Mouse (Mus musculus): ENCODE results near the gene Rin3.

The Rin3 gene

DNA sequence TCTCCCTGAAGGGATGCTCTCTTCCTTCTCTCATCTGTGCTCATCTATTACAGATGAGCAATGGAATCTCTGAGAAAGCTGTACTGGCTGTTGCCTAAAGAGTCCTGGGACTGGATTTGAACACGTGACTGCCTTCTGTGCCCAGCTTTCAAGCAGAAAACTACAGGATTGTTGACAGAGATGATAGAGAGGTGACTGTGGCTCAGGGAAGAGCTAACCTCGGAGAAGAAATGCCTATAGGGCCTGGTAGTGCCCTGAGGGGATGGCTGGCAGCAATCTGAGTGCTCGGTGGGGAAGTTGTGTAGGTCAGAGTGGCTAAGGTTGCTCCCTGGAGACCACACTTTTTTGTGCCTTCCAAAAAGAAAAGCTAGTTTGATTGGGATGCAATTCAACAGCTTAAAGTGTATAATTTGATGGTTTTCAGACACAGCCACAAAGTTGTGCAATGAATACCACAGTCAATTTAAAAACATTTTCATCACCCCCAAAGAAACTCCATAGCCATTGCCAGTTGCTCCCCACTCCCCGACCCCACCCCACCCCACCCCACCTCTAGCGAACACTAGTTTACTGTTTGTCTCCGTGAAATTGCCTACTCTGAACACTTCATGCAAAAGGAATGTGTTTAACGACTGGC lies 1.9 kb upstream of the Rin3 start:
- no peak for DNase-seq (ENCODE audit: low spot score in 2 of 2)

DNA sequence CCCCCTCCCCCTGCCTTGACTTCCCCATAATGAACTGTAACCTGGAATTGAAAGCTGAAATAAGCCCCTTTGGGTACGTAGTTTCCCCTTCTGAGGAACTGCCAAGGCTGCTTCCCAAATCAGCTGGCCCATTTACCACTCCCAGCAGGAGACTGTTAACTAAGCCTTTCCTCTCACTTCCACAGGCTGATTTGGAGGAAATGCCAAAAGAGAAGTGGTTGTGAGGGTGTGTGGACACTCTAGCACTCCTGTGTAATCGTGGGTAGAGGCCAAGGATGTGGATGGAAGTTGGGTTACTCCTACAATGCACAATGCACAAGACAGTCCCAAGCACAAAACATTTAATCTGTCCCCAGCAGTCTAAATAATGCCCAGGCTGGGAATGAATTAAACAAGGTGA lies 722 bp upstream of the Rin3 start:
- no peak for DNase-seq (ENCODE audit: low spot score in 2 of 2)

DNA sequence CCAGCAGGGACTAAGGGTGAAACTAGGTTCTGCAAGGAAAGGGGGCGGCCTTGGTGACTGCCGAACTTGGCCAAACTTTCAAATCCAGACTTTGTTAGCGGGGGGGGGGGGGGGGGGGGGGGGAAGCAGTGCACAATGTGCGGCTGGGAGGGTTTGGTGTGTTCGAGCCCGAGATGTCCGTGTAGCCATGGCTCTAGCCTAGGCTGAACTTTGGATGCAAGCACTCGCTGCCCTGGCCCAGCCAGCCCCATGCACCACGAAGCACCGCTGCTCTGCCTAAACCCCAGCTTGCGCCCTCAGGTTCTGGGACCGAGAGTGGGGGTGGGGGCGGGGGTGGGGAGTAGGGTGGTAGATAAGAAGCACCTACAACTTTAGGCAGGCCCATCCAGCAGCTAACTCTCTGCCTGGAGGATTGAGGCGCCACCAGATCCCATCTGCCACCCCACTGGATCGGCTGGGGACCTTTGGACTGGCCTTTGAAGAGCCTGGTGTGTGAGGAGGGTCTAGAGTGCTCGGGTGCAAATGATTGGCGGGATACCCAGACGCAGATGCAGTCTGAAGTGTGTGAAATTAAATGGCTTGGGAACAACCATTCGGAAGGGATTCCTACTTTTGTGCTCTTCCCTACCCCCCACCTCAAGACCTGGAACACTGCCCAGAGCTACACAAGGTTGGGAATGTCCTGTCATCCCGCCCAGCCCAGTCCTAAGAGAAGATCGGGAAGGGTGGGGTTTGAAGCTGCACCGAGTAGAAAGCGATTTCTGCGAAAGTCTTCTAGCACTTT lies 827 bp downstream of the Rin3 start:
- DNase-seq (ENCODE audit: low spot score in 2 of 2): no peak

DNA sequence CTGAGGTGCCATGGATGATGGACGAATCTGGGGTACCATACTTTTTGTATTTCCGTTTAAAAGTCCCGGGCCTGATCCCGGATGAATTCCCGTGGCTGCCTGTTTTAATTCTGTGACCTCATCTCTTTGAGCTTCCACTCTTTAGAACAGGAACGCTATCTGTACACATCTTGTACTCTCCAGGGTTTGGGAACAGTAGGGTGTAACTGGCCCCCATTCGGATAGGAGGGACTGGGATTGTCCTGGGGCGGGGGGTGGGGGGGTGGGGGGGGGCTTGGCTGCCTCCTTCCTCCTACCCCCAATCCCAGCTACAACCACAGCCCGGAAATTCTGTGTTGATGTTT lies 1.4 kb downstream of the Rin3 start:
- no peak for DNase-seq (ENCODE audit: low spot score in 2 of 2)

DNA sequence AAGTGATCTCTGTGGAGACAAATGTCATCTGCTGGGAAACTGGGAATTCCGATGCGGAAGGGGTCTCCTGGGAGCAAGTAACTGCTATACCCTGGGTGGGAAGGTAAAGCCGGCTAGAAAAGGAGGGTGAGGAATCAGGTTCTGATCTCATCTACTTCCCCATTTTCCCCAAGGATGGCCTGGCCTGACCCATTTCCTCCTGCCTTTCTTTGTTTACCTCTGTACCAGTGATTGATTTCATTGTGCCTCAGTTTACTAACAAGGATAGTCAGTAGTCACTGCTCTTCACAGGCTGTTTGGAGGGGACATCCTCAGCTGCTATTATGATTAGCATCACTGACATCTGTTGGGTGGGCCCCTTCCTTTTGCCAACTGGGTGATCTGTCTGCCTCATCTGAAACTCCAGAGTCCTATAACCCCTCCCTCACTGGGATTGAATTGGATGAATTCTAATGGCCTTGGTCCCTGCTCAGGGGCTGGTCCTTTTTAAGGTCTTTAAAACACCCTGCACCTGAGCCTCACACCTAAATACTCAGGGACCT lies 1.8 kb downstream of the Rin3 start:
- no peak for DNase-seq (ENCODE audit: low spot score in 2 of 2)

DNA sequence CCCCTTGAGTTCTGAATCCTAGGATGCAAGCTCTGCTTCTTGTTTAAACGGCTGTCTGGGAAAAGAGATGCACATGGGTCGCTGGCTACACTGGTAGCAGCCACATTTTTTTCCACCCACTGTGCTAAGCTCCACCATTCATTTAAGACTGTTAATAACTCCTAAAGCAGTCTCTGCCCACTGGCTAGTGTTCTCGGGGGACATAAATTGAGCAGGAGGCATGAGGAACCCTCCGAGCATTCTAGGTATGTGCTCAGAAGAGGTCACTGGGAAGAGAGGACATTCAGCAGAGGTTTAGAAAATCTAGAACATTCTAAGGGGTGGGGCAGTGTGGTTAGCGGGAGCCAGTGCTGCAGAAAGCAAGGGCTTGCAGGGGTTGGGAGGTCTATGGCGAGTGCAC lies 2.5 kb downstream of the Rin3 start:
- DNase-seq (ENCODE audit: low spot score in 2 of 2): no peak

DNA sequence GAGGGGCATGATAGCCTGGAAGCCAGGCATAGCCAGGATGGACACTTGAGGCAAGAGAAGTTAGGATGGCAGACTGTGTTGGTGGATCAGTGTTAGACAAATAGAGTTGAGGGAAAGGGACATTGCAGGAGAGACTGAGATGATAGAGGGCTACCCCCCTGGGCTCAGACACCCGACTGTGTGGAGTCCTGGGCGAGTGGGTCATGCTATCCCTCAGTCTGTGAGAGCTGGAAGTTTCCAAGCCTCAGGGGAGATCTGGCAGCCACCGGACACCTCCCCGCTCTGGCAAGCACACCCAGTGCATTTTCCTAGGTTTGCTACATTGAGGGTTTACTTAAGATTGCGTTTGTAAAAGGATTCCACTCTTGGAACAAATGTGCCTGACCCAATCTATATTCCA lies 2.9 kb downstream of the Rin3 start:
- no peak for DNase-seq (ENCODE audit: low spot score in 2 of 2)

DNA sequence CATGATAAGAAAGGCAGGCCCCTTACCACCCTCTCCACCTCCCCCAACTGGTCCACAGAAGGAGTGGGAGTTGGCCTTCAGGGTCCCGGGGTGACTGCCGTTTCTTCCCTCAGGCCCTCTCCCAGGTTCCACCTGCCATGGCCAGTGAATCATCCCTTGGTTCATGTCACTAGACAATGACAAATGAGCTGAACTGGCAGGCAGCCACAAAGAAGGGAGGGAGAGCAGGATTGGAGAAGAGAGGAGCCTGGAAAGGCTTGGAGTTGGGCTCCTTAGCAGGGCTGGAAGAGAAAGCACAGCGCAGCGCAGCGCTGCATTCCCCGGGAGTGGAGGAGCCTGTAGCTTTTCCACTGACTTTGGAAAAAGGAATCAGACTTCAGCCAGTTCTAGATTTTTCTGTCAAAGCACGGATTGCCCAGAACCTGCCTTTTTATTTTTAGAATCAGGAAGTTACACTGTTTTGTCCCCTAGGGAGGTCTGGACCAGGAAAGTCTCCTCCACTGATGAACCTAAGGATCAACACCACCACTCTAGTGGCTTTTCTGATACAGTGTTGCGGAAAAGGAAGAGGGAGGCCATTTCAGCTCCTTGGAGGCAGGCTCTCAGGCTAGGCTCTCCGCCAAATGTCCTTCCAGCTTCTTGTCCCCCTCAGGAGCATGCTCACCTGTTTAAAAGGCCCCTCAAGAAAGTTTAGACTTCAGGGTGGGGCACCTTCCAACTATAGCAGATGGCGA lies 4.0 kb downstream of the Rin3 start:
- no peak for DNase-seq (ENCODE audit: low spot score in 2 of 2)

DNA sequence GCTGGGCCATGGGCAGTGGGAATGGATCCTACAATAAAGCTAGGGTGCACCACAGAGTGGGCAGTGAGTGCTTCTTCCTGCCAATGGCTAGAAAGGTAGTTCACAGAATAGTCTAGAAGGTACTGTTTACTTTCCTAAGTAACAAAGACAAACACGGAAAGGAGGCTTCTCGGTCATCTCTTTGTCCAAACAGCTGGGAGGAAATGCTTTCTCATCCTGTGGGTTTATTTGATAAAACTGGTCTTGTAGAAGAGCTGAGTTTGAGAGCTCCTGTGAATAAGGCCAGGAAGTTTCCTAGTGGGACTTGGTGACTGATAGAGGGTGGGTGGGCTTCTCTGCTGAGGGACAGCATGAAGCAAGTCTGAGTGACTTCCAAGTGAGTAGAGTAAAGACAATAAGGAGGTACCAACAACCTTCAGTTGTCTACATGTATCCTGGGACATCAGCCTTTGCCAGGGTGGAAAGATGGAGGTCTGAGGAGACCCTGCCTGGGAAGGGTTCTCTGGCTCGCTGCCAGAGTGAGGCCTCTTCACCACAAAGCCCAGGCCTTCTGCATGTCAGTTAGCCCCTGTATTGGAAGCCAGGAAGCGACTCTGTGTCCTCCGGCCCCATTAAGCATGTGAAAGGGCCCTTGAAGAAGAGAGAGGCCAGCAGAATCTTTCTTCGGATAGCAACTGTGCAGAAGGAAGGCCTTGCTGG lies 5.2 kb downstream of the Rin3 start:
- DNase-seq (ENCODE audit: low spot score in 2 of 2): no peak

DNA sequence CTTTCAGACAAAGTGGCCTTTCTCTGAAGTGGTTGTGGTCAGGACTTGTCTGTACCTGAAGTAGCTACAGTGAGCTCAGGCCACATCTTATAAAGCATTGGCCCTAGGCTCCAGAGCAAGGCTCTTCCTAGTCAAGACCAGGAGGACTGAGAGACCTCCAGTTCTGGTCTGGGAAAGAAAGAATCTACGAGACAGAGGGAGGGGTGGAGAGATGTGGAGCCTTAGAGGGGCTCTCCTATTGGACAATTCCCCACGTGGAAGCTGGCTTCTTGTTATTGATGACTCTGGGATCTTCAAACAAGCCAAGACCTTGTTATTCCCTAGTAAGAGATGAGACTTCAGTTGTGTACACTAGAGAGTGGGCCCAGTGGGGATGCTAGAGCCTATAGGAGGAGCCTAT lies 6.0 kb downstream of the Rin3 start:
- no peak for DNase-seq (ENCODE audit: low spot score in 2 of 2)

DNA sequence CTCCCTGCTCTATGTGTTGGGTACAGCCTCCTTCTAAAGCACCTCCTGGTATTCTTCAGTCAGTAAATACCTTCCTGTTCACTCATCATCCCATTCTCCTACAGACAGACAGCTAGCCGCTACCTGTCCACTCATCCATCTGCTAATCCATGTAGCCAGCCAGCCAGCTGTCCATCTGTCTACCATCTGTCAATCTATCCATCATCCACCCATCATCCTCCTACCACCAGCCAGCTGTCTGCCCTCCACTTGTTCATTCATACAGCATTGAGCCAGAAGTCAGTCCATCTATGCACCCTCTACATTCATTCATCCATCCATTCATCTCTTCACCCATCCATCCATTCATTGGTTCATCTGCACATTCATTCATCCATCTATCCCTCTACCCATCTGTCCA lies 6.7 kb downstream of the Rin3 start:
- no peak for DNase-seq (ENCODE audit: low spot score in 2 of 2)

DNA sequence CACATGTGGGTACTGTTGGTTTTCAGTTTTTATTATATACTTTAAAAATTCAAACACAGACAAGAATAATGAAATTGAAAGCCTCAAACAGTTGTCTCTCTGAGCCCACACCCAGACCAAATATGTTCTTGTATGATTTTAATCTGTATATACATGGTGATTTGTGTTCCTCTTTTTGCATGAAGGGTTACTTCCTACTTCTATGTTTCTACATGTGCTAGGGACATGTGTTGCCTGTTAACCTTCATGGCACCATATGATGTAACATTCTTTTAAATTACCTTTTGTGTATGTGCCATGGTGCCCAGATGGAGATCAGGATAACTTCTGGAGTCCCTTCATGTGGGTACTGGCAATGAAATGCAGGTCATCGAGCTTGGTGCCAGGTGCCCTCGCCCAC lies 7.8 kb downstream of the Rin3 start:
- DNase-seq (ENCODE audit: low spot score in 2 of 2): no peak

DNA sequence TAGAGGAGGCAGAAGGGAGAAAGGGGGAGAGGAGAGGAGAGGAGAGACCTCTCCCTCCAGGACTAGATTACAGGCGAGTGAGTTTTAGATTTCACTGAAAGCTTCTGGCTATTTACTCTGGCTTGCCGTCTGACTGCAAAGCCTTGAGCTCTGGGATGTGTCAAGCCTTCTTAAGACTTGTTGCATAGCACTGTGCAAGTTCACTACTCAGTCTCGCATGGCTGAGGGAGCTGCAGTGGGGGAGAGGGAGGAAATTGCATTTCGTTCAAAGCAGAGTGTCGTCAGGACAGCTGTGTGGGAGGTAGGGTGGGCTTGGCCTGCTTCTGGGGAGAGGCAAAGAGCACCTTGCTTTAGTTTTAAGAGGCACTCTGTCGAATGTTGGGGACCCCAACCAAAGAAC lies 8.8 kb downstream of the Rin3 start:
- no peak for DNase-seq (ENCODE audit: low spot score in 2 of 2)

DNA sequence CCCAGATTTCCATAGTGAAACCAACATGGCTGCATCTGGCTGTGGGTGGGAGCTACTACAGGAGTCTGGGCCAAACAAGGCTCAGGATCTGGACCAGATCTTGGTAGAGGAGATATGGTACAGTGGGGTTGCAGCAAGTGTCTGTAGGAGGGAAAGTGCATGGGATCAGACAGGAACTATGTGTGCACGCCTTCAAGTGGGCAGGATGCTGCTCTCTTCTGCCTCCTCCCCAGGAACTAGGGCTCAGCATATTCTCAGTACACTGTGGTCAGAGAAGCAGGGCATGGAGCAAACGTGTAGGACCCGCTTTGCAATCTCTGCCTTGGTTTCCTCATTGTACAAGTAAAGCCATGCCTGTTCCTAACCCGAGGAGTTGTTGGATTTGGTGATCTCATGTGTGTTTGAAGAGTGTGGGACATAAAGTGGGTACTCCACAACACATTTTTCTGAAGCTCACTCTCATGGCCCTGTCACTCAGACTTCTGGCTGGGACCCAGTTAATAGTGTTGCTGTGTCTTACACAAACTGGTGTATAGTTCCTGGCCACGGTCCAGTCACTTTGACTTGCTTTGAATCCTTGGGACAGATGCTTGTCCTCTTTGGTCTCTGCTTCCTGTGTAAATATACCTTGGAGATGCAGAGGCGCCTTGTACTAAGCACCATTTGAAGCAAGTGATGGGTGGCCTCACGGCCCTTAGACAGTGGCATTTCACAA lies 9.8 kb downstream of the Rin3 start:
- DNase-seq (ENCODE audit: low spot score in 2 of 2): no peak

DNA sequence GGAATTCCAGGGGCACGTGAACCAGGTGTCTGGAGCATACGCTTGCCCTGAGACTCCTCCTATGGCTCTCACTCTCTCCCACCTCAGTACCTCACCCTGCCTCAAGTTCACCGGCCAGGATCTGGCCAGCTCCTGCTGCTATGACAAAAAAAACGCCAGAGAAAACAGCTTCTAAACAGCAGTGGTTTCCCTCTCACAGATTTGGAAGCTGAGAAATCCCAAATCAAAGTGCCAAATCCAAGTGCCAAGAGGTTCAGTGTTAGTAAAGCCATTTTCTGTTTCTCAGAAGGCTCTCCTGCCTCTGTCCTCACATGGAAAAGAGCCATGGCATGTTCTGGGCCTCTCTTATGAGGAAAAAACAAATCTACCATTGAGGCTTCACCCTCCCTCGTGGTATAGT lies 11.8 kb downstream of the Rin3 start:
- no peak for DNase-seq (ENCODE audit: low spot score in 2 of 2)

DNA sequence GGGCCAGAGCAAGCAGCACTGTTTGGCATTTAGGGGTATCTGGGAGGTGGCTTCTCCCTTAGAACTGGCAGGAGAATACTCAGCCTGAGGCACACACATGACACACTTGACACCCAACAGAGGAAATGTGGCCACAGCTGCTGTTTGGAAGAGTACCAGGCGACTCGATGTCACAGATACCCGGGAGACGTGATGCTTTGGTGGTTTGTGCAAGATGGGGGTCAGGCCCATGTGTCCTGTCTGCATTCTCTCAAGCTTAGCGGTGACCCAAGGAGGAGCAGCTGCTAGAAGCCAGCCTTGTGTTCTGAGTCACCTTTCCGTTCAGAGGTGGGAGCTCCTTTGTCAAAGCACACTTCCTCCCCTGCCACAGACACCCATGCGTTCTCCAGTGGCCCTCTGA lies 12.4 kb downstream of the Rin3 start:
- DNase-seq (ENCODE audit: low spot score in 2 of 2): no peak

DNA sequence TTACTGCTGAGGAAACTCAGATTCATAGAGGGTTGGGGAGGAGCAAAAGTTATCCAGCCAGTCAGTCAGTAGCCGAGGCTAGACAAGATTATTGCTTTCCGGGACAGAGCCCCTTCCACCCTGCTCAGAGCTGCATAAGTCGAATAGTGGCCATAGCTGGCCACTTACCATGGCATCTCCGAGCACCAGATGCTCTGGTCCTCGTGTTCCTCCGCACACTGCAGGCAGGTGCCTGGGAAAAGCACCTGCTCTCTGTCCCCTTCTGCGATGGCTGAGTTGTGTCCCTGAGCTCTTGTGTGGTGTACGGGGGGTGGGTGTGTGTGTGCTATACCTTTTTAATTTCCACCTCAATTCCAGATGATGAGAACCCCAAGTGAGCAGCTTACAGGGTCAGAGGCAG lies 12.8 kb downstream of the Rin3 start:
- DNase-seq (ENCODE audit: low spot score in 2 of 2): no peak

DNA sequence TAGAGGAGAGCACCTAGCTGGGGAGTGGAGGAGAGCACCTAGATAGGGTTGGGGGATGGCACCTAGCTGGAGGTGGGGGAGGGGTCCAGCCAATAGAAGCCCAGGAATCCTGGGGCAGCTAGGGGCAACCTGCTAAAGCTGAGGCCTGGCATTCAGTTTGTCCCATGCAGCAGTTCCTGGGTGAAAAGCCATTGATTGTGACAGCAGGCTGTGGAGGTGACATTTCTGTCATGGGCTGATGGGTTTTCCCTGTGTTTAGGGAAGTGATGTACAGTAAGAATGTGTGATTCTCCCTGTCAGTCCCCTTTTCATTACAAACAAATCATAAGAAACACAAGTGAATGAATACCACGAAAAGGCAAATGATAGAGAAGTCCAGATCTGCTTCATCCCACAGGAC lies 13.5 kb downstream of the Rin3 start:
- no peak for DNase-seq (ENCODE audit: low spot score in 2 of 2)

DNA sequence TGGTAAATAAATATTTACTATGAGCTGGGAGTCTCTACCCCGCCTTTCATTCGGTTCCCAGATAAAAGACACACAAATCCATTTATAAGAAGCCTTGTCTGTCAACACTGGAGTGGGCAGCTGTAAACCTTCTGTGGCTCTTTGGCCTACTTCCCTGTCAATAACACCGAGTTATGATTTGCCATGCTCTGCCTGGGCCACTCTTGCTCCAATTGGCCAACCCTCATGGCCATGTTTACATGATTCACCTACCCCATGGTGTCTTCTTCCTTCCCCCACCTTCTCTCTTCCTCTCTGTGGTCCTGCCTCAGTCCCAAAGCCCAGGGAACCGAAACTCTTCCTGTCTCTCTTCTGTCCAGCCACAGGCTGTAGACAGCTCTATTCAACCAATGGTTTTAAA lies 14.1 kb downstream of the Rin3 start:
- no peak for DNase-seq (ENCODE audit: low spot score in 2 of 2)

DNA sequence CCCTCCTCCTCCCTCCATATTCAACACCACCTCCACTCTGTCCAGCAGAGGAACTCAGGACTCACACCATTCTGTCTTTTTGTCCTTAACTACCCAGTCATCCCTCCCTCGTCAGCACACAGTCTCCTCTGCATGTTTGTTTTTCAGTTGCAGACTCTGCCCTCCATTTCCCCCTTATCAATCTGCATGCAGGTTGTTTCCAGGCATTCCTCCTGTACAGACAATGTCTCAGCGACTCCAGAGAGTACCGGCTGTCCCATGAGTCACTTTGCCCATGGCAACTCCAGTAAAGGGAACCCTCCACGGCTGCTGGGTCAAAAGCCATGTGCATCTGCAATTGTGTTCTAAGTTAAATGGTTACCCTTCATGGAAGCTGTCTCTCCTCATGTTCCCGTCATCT lies 16.4 kb downstream of the Rin3 start:
- DNase-seq (ENCODE audit: low spot score in 2 of 2): no peak

DNA sequence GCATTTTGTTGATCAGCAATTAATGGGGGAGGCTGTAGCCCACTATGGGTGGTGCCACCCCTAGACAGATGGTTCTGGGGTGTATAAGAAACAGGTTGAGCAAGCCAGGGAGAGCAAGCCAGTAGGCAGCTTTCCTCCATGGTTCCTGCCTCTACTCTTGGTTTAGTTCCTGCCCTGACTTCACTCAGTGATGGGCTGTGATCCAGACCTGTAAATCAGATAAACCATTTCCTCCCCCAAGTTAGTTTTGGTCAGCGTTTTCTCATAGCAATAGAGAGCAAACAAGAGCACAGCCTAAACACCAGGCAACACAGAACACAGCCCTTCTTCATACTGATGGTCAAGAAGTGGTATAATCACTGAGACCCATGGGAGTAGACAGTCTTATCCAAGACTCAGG lies 18.7 kb downstream of the Rin3 start:
- DNase-seq (ENCODE audit: low spot score in 2 of 2): no peak

DNA sequence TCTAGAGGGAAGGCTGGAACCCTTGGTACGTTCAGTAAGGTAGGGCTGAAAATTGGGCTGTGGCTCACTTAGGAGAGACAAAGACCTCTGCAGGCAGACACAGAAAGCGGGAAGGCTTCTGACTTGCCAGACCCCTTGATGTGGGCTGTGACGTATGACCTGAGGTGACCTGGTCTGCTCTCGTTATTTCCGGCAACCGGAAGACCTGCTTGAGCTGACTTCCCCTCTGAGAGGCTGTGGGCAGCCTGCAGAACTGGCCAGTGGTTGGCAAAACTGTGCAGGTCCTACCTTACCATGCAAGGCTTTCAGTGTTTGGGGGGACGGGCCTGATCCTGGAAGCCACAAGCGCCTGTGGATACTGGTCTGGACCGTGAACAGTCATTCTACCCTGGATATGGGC lies 19.5 kb downstream of the Rin3 start:
- DNase-seq (ENCODE audit: low spot score in 2 of 2): no peak
